Mouse (Mus musculus): ENCODE data around the gene Bach1. TPM values are rescaled to one million over a fixed set of nuclear protein-coding genes. Genes with fewer than 3 reads are reported as not detected.

Bach1 gene
- total and polyA plus RNA-seq, 3 experiments = 11.4 to 20.9 (median 13.4) TPM

- Histone ChIP-seq H3K9me3 (replicated peaks; ENCODE audit: low read length) (no peaks in the 10 kb centered on the region), H3K4me1 (ENCODE audit: control insufficient read depth in 1 of 2, insufficient read depth in 2 of 2) (peaks cover 18 to 43% of the 10 kb centered on the region in 2 experiments), H3K27me3 (replicated peaks) (no peaks in the 10 kb centered on the region), H3K4me3 (replicated peaks in 1 of 3; ENCODE audit: low read depth in 2 of 3, low read length in 2 of 3, poor library complexity in 1 of 3) (no peak overlapping the region), H3K4me2 (ENCODE audit: insufficient read depth, low read depth, poor library complexity, severe bottlenecking) (no peak overlapping the region), H3K36me3 (replicated peaks in 1 of 2; ENCODE audit: control insufficient read depth in 1 of 2, insufficient read depth in 1 of 2, low read length in 1 of 2) (peaks cover 49 to 81% of the 10 kb centered on the region in 2 experiments), H3K27ac (ENCODE audit: insufficient read depth, low read depth) (no peak overlapping the region), H3K79me2 (replicated peaks; ENCODE audit: control insufficient read depth, extremely low read depth, insufficient read depth, poor library complexity, severe bottlenecking) (peaks cover 48% of the 10 kb centered on the region), H3K9ac (ENCODE audit: insufficient read depth, low read depth) (no peak overlapping the region)
- in situ Hi-C loops (cut with MboI; ENCODE audit: low pct_ligation_motif_present, low pct_unique_long_range_greater_than_20kb, low sequenced_read_pairs) (no loop called here), dilution Hi-C loops (cut with MboI; ENCODE audit: extremely low pct_ligation_motif_present, extremely low pct_unique_long_range_greater_than_20kb, low sequenced_read_pairs) (no loop called here)
- no peak for DNase-seq (ENCODE audit: extremely low read depth)
- TF ChIP-seq UBTF (IDR thresholded peaks at IDR 0.05; ENCODE audit: low read depth, low read length) (no peak), TCF12 (IDR thresholded peaks at IDR 0.05; ENCODE audit: low read depth, low read length) (no peak), USF1 (IDR thresholded peaks at IDR 0.05; ENCODE audit: low read depth, low read length) (no peak), EP300 (IDR thresholded peaks at IDR 0.05; ENCODE audit: low read length) (no peak), SMC3 (IDR thresholded peaks at IDR 0.05; ENCODE audit: low read depth, low read length) (no peak), TBP (conservative IDR thresholded peaks at IDR 0.05; ENCODE audit: low read depth, low read length) (no peak), USF2 (conservative IDR thresholded peaks at IDR 0.05; ENCODE audit: low read depth, low read length) (no peak), BHLHE40 (IDR thresholded peaks at IDR 0.05; ENCODE audit: low read depth, low read length) (no peak), ZNF384 (IDR thresholded peaks at IDR 0.05; ENCODE audit: low read depth, low read length) (no peak), NRF1 (IDR thresholded peaks at IDR 0.05; ENCODE audit: low read depth, low read length) (no peak), KAT2A (IDR thresholded peaks at IDR 0.05; ENCODE audit: insufficient replicate concordance, low read length) (no peak), MXI1 (IDR thresholded peaks at IDR 0.05; ENCODE audit: low read depth, low read length) (no peak)
These were observed 18.4 kb downstream of the Bach1 start for GRCm38 (mm10) chr16:87717046-87717660.

- no peak for DNase-seq (ENCODE audit: extremely low read depth)
- H3K4me2 ChIP-seq (ENCODE audit: insufficient read depth, low read depth, poor library complexity, severe bottlenecking) = no peak overlapping the region
- no peaks in the 10 kb centered on the region for H3K27me3 ChIP-seq (replicated peaks)
- in situ Hi-C loops (cut with MboI; ENCODE audit: low pct_ligation_motif_present, low pct_unique_long_range_greater_than_20kb, low sequenced_read_pairs) = no loop called here
- no peaks in the 10 kb centered on the region for H3K9me3 ChIP-seq (replicated peaks; ENCODE audit: low read length)
- TF ChIP-seq ZMIZ1 (IDR thresholded peaks at IDR 0.05; ENCODE audit: low read depth, low read length) = no peak
- no peak for TF ChIP-seq ETS1 (conservative IDR thresholded peaks at IDR 0.05; ENCODE audit: low read depth, low read length)
- no peak for TF ChIP-seq MAZ (IDR thresholded peaks at IDR 0.05; ENCODE audit: low read depth, low read length)
- TF ChIP-seq SMC3 (IDR thresholded peaks at IDR 0.05; ENCODE audit: low read depth, low read length) = no peak
- TF ChIP-seq EP300 (IDR thresholded peaks at IDR 0.05; ENCODE audit: low read length) = no peak
- TF ChIP-seq USF2 (conservative IDR thresholded peaks at IDR 0.05; ENCODE audit: low read depth, low read length) = no peak
- no peak for TF ChIP-seq CHD2 (IDR thresholded peaks at IDR 0.05; ENCODE audit: low read length)
- TF ChIP-seq MEF2A (IDR thresholded peaks at IDR 0.05; ENCODE audit: borderline replicate concordance, low read depth, low read length) = no peak
- no peak for TF ChIP-seq ZNF384 (IDR thresholded peaks at IDR 0.05; ENCODE audit: low read depth, low read length)
- no peak for TF ChIP-seq TCF12 (IDR thresholded peaks at IDR 0.05; ENCODE audit: low read depth, low read length)
- no peak for TF ChIP-seq MAX (IDR thresholded peaks at IDR 0.05; ENCODE audit: low read length)
- peaks cover 32% of the 10 kb centered on the region for H3K79me2 ChIP-seq (replicated peaks; ENCODE audit: control insufficient read depth, extremely low read depth, insufficient read depth, poor library complexity, severe bottlenecking)
- H3K4me3 ChIP-seq (replicated peaks in 1 of 3; ENCODE audit: low read depth in 2 of 3, low read length in 2 of 3, poor library complexity in 1 of 3) = no peak overlapping the region
- H3K9ac ChIP-seq (ENCODE audit: insufficient read depth, low read depth) = no peak overlapping the region
- dilution Hi-C loops (cut with MboI; ENCODE audit: extremely low pct_ligation_motif_present, extremely low pct_unique_long_range_greater_than_20kb, low sequenced_read_pairs) = no loop called here
- H3K27ac ChIP-seq (ENCODE audit: insufficient read depth, low read depth) = no peak overlapping the region
- peaks cover 61 to 92% of the 10 kb centered on the region in 2 experiments for H3K36me3 ChIP-seq (replicated peaks in 1 of 2; ENCODE audit: control insufficient read depth in 1 of 2, insufficient read depth in 1 of 2, low read length in 1 of 2)
- H3K4me1 ChIP-seq (ENCODE audit: control insufficient read depth in 1 of 2, insufficient read depth in 2 of 2) = peaks cover 5 to 25% of the 10 kb centered on the region in 2 experiments
These were observed 20.3 kb downstream of the Bach1 start for GRCm38 (mm10) chr16:87719071-87719470.

Data from CH12.LX (cell line).